Mouse (Mus musculus) midbrain, postnatal 0 days (tissue): ENCODE measurements at regions not wholly inside any gene's neighbourhood (a gene's known extent, or its start where the extent isn't known, plus 50 kb on each side); places are given as distances from the start of the nearest gene placed in this dataset.

Experiments used
- ATAC-seq: fragments of 200-750 bp; cut with Nextera tagmentation; 2 replicates; pipeline ENCODE4 v1.8.0; 2017; ENCODE audit warnings: moderate number of reproducible peaks, mild to moderate bottlenecking, moderate TSS enrichment, moderate library complexity; ENCODE audit not compliant: low FRiP score
- DNase-seq: peaks from one replicate; pipeline ENCODE4 v3.0.0-alpha.2; 2015; ENCODE audit warnings: low spot score
- H3K27ac ChIP-seq: fragments of 300-500 bp; sonication (generic); 2 replicates; pipeline ENCODE4 v1.5.1; 2014; ENCODE audit warnings: low read depth, mild to moderate bottlenecking, low read length, mixed read lengths
- H3K27me3 ChIP-seq: fragments of 300-500 bp; sonication (generic); 2 replicates; pipeline ENCODE4 v1.6.1; 2014; ENCODE audit warnings: low read length, control low read depth, mixed read lengths; ENCODE audit not compliant: insufficient read depth
- H3K36me3 ChIP-seq: fragments of 300-500 bp; sonication (generic); 2 replicates; pipeline ENCODE4 v1.6.1; 2014; ENCODE audit warnings: low read length, control low read depth, mixed read lengths; ENCODE audit not compliant: insufficient read depth
- H3K4me1 ChIP-seq: fragments of 300-500 bp; sonication (generic); 2 replicates; pipeline ENCODE4 v1.6.1; 2014; ENCODE audit warnings: mild to moderate bottlenecking, control low read depth, antibody characterized with exemption, low read length, mixed read lengths; ENCODE audit not compliant: insufficient read depth
- H3K4me2 ChIP-seq: fragments of 300-500 bp; sonication (generic); 2 replicates; pipeline ENCODE4 v1.6.1; 2014; ENCODE audit warnings: low read depth, mild to moderate bottlenecking, low read length, mixed read lengths; ENCODE audit not compliant: poor library complexity, severe bottlenecking
- H3K4me3 ChIP-seq: fragments of 300-500 bp; sonication (generic); 2 replicates; pipeline ENCODE4 v1.5.1; 2014; ENCODE audit warnings: low read depth, mild to moderate bottlenecking, low read length, moderate library complexity
- H3K9ac ChIP-seq: fragments of 300-500 bp; sonication (generic); replicated peaks from 2 replicates; pipeline ENCODE4 v1.6.1; 2014; ENCODE audit warnings: mild to moderate bottlenecking, low read length, moderate library complexity, mixed read lengths; ENCODE audit not compliant: poor library complexity, severe bottlenecking
- H3K9me3 ChIP-seq: fragments of 300-500 bp; sonication (generic); 2 replicates; pipeline ENCODE4 v1.6.1; 2016; ENCODE audit warnings: low read length, control low read depth
- CTCF ChIP-seq: IDR thresholded peaks from 2 replicates; pipeline ENCODE4 v1.5.1; 2016; ENCODE audit warnings: antibody characterized with exemption, mild to moderate bottlenecking
- WGBS: fragments of 180-500 bp; shearing (Covaris S2); extraction: QIAGEN DNeasy Blood & Tissue Kit; methylation state at CpG from one replicate; pipeline ENCODE4 v1.1.7; 2014; 5-methylcytosine and 5-hydroxymethylcytosine counted together

DNA sequence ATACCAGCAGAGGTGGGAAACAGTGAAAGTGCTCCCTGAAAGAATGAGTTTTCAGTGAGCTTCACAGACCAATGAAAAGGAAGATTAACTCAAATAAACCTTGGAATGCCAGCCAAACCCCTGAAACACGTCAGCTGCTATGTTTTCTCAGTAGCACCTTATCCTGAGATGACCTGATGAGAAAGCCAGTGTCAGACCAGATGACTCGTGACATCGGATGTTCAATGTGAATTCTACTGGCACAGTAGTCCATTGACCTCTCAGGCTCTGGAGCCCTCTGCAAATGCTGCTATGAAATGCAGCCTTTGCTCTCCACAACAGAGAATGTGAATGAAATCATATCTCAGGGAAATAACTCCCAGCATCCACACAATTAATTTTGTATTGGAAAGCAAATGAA is 358.6 kb upstream of the Nr3c2 start:
- DNase-seq (no peak), ATAC-seq (no peak)
- H3K9ac ChIP-seq: no peak overlapping the region
- TF ChIP-seq CTCF: no peak
- no peak overlapping the region for H3K4me3 ChIP-seq
- 68% methylated on average over 3 of the region's 3 CpGs for WGBS
- no peaks in the 10 kb centered on the region for H3K27me3 ChIP-seq
- no peaks in the 10 kb centered on the region for H3K36me3 ChIP-seq
- H3K4me2 ChIP-seq: no peak overlapping the region
- H3K4me1 ChIP-seq: no peaks in the 10 kb centered on the region
- no peak overlapping the region for H3K27ac ChIP-seq
- H3K9me3 ChIP-seq: no peaks in the 10 kb centered on the region

GRCm38 (mm10) chr8:76551681-76552080 is 347.6 kb upstream of the Nr3c2 start:
- DNase-seq: no peak
- H3K27ac ChIP-seq: no peak overlapping the region
- no peak overlapping the region for H3K4me2 ChIP-seq
- no peaks in the 10 kb centered on the region for H3K9me3 ChIP-seq
- H3K4me3 ChIP-seq: no peak overlapping the region
- no peaks in the 10 kb centered on the region for H3K27me3 ChIP-seq
- no peaks in the 10 kb centered on the region for H3K36me3 ChIP-seq
- no peak for ATAC-seq
- 94% methylated on average over 2 of the region's 2 CpGs for WGBS
- H3K4me1 ChIP-seq: no peaks in the 10 kb centered on the region
- no peak for TF ChIP-seq CTCF
- H3K9ac ChIP-seq: no peak overlapping the region

DNA sequence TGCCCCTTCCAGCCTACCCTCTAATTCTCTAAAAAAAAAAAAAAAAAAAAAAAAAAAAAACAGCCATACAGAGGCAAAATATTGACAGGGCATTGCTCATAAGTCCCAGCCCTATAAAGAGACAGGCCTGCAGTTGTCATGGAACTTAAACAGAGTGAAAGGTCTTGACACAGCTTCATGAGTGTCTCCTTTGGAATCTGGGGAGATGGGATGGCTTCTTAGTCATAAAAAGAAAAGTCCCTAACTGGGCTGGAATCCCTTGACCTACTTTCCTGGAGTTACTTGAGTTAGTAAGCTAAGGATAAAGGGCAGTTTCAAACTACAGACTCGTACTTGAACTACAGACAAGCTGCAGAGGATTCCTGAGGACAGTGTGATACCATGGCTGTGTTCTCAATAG is 297.7 kb upstream of the Nr3c2 start:
- Histone ChIP-seq H3K27ac (no peak overlapping the region), H3K4me1 (no peaks in the 10 kb centered on the region), H3K4me2 (no peak overlapping the region), H3K4me3 (no peak overlapping the region), H3K9ac (no peak overlapping the region), H3K27me3 (no peaks in the 10 kb centered on the region), H3K9me3 (no peaks in the 10 kb centered on the region), H3K36me3 (no peaks in the 10 kb centered on the region)
- DNase-seq (no peak), ATAC-seq (no peak)
- TF ChIP-seq CTCF: no peak
- 82% methylated on average over 1 of the region's 1 CpGs for WGBS

DNA sequence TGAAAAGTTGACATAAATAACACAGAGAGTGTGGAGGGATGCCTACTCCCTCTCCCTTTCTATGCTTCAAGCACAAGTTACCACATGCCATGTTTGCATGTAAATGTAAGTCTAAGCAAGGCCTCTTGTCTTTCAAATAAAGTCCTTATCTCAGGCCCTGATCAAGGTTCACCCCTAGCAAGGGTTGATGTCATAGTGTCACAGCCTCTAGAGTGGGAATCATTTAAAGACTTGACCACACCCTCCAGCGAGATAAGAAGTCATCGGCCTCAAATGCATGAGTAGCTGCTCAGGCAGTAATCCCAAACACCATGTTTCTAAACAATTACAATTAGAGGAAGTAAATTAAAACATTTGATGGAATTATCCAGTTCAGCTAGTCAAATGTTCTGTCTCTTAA is 280.5 kb upstream of the Nr3c2 start:
- H3K4me3 ChIP-seq: no peak overlapping the region

DNA sequence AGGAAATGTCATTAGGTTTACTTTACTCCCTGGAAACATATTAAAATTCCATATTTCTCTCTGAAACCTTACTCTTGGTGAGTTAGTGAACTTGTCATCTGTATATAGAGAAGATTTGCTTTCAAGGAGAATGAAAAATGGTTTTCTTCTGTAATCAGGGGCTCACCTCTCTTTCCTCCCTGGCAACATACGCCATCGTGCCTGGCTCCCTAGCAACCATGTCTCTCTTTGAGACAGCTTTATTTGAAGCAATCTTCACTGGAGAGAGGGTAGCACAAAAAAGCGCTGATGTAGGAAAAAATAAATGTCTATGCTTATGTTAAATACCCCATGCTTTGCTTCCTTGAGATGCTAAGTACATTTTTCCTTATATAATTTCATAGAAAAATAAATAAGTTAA is 278.4 kb upstream of the Nr3c2 start:
- no peaks in the 10 kb centered on the region for H3K27me3 ChIP-seq
- DNase-seq: peak; percentile 12
- H3K4me3 ChIP-seq: no peak overlapping the region
- no peak for TF ChIP-seq CTCF
- H3K9ac ChIP-seq: no peak overlapping the region
- peak; percentile 63; the same call in 1 of the 2 replicates for ATAC-seq
- 49% methylated on average over 3 of the region's 3 CpGs for WGBS
- H3K27ac ChIP-seq: no peak overlapping the region
- H3K4me1 ChIP-seq: no peaks in the 10 kb centered on the region
- H3K4me2 ChIP-seq: no peak overlapping the region
- H3K36me3 ChIP-seq: no peaks in the 10 kb centered on the region
- no peaks in the 10 kb centered on the region for H3K9me3 ChIP-seq

More for the DNA sequence above, 280.5 kb upstream of the Nr3c2 start:
- H3K36me3 ChIP-seq: no peaks in the 10 kb centered on the region
- no peak for TF ChIP-seq CTCF
- no peaks in the 10 kb centered on the region for H3K27me3 ChIP-seq
- H3K9me3 ChIP-seq: no peaks in the 10 kb centered on the region
- ATAC-seq: no peak
- H3K4me2 ChIP-seq: no peak overlapping the region
- 96% methylated on average over 2 of the region's 2 CpGs for WGBS
- no peak for DNase-seq
- H3K9ac ChIP-seq: no peak overlapping the region
- H3K27ac ChIP-seq: no peak overlapping the region
- no peaks in the 10 kb centered on the region for H3K4me1 ChIP-seq

DNA sequence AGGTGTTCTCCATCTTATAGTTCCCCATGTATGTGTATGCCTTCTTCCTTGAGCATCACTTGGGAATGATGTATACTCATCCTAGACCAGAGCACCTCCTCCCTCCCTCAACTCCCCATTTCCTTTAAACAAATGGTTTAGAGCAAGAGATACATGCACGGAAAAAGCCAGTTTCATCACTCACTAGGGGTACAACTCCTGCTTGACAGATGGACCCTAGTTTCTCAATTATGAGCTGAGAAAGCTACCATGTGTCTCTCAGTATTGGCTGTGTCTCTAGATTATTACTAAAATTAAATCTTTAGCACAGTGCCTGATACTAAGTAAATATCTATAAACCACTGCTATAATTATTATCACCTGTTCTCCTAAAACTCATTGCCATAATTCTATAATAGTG is 266.2 kb upstream of the Nr3c2 start:
- Histone ChIP-seq H3K4me1 (no peaks in the 10 kb centered on the region), H3K27ac (no peak overlapping the region), H3K9me3 (no peaks in the 10 kb centered on the region), H3K4me3 (no peak overlapping the region), H3K36me3 (no peaks in the 10 kb centered on the region), H3K4me2 (no peak overlapping the region), H3K27me3 (no peaks in the 10 kb centered on the region), H3K9ac (no peak overlapping the region)
- ATAC-seq (no peak), DNase-seq (no peak)
- 90% methylated on average over 1 of the region's 1 CpGs for WGBS
- TF ChIP-seq CTCF: no peak
